Mouse (Mus musculus) left cerebral cortex, adult 18-20 months (tissue): ENCODE results near the gene Mettl16. TPM values are rescaled to one million over a fixed set of nuclear protein-coding genes. Genes with fewer than 3 reads are reported as not detected.

Source experiments
- DNase-seq, 2 experiments: peaks; one replicate each; pipeline ENCODE4 v3.0.0; 2021 to 2022; ENCODE audit warnings: low spot score in 2 of 2, mixed read lengths in 1 of 2
- total RNA-seq, 2 experiments: library from RNA; stranded (reverse); gene quantifications; 2 replicates each; pipeline ENCODE4 v1.2.3; 2021

Mettl16 gene
- total RNA-seq, 2 experiments from 2014 or later: 30.4 to 33.5 TPM

DNA sequence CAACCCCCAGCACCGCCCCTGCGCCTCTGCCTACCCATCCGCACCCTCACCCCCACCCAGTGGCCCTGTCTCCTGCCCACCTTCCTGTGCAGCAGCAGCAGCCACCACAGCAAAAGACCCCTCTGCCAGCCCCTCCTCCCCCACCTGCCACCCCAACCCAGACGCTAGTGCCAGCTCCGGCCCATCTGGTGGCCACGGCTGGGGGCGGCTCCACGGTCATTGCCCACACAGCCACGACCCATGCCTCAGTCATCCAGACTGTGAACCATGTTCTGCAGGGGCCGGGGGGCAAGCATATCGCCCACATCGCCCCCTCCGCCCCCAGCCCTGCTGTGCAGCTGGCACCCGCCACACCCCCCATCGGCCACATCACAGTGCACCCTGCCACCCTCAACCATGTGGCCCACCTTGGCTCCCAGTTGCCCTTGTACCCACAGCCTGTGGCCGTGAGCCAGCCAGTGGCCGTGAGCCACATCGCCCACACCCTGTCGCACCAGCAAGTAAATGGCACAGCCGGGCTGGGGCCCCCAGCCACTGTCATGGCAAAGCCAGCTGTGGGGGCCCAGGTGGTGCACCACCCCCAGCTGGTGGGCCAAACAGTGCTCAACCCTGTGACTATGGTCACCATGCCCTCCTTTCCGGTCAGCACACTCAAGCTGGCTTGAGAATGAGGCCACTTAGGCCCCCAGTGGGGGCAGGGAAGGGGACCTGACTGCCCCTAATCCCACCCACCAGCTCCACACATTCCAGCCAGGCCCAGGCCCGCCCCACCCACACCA, 72.2 kb downstream of the Mettl16 start:
- DNase-seq: peak in 1 of 2 experiments; percentile 42

DNA sequence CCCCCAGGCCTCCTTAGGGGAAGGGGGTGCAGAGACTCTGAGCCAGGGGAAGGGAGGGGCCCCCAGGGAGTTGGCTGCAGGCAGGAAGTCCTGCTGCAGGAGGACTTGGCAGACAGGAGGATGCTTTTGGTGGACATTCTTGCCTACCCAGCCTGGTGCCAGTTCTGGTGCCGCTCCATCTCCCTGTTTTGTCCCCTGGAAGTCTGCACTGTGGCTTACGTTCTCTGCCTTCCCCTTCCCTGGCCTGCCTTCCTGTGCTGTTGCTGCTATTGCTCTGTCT, 72.7 kb downstream of the Mettl16 start:
- no peak for DNase-seq

DNA sequence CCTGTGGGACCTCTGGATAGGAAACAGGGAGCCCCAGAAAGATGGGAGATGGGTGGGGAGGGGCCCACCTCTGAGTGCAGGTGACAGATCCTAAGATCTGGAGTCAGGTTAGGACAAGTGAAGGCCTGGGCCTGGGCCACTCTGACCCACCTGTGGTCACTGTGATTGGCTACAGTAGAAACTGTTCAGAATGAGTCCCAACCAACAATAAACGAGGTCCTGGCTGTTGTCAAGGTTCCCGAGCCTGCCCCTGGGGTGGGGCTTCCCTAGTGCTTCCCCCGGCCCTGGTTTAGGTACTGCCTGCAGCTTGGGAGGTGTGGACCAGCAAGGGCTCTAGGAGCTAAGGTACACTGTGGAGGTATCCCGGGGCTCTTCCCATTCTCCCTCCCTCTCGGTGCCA, 73.1 kb downstream of the Mettl16 start:
- no peak for DNase-seq

DNA sequence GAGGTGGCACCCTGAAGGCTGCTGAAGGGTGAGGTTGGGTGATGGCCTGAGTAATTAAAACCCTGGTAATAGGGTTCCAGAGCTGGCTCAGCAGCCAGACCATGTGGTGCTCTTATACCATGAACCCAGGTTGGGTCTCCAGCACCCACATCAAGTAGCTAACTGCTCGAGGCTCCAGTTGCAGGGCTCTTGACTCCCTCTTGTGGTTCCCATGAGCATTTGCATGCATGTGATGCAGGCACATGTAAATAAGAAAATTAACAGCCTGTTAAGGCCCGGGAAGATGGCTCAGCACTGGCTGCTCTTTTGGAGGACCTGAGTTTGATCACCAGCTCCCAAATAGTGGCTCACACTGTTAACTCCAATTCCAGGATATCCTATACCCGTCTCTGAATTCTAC, 75.2 kb downstream of the Mettl16 start:
- no peak for DNase-seq

DNA sequence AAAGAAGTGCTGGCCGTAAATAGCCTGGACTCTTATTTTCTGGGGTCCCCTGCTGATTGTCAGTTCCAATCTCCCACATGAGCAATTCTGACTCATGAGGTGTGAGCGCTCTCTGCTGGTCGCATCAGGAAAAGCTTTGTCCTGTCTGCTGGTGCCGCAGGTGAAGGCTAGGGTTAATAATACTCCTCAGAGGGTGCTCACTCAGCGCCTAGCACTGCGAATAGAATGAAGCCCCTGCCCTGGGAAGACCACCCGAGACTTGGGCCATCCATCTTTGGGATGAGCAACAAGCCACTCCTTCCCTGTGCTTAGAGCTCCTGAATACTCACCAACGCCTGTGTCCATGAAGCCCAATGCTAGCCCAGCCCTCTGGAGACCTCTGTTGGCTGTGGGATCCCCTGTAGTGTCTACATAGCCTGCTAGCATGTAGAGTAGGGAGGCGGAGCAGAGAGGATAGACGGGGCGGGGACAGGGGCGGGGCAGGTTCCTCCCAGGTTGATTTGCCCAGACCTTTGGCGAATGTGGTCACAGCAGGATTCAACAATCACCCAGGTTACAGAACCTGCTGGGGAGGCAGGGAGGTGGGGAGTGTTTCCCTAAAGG, 77.4 kb downstream of the Mettl16 start:
- peak; percentile 69 to 76 for DNase-seq

DNA sequence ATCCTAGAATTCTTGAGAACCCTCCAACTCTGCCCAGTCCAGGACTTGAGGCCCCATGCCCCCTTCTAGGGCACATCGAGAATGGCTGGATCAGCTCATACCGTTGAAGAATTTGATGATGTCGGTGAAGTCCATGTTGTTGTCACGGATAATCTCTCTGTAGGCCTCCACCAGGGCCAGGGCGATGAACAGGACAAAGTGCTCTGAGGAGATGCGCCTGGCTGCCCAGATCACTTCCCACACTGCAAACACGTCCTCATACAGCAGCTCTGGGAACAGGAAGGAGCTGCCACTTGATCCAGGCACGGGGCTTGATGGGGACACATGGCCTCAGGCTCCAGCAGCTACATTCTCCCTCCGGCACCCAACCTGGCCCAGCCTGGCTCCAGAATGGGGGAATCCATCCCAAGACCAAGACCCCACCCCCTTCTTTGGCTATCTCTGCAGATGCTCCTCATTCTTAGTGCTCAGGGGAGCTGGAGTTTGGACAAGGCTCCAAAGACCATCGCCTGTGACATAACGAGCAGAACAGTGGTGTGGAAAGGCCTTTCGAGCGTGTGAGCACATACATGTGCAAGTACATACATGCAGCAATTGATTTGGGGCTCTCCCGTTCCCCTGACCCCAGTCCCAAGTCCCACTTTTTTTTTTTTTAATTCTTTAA, 80.5 kb downstream of the Mettl16 start:
- DNase-seq: no peak

DNA sequence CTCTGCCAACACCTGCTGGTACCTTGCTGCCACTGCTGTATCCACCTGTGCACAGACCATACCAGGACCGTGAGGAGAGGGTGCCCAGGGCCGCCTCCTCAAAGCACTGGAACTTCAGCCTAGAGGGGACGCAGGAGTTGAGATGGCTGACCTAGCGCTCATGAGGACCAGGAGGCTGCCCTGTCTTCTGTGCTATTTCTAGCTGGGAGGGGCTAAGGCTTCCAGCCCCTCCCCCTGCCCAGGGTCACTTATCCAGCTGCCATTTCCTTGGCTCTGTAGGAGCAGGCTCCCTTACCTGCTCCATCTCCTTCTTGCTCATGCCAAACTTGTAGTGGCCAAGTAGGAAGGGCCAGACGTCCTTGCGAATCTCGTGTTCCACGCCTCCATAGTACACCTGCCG, 87.1 kb downstream of the Mettl16 start:
- DNase-seq: no peak

DNA sequence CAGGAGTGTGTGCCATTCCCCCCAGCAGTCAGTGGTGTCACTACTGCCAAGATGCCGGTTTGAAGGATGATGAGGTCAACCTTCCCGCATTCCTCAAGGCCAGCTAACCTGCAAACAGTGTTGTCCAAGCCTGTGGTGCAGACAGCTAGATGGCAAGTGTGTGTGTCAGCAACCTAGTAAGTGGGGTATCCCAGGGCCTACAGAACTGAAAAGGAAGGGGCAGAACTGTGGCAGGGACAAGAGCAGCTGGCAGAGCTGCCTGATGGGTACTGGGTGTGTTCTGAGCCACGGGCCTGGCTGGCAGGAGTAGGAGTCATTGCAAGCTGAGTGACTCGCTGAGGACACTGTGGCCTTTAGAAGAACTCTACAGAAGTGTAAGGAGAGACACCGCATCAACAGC, 91.5 kb downstream of the Mettl16 start:
- DNase-seq: no peak

DNA sequence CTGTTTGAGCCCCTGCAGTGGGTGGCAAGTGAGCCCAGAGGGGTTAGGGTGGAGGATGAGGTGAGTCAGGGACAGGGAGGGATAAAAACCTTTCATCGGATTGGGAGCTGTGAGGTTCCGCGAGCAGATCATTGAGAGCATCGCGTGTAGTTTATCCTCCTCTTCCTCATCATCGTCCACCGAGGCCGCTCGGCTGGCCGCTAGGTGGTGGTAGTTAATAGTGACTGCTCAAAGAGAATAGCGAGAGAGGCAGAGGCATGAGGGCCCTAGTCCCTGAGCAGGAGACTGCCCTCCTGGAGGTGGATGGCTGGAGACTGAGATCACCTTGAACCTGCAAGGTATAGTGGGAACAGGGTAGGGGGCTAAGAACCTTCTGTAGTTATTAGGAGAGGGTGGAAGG, 92.8 kb downstream of the Mettl16 start:
- no peak for DNase-seq

DNA sequence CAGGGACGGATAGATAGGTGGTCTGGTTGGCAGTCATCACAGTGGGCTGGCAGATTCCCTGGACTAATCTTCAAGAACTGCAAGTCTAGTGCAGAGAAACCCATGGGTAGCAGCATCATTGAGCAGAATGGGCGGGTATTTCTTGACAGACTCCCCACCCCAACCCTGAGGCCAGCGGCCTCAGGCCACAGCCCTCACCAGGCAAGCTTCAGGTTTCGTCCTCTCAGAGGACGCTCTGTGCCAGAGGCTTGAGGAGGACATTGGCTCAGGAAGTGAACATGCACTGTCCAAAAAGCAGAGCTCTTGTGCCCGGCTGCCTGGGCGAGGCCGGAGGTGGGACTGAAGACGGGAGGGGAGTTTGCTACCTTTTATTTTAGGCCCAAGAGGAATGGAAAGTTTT, 93.8 kb downstream of the Mettl16 start:
- no peak for DNase-seq

DNA sequence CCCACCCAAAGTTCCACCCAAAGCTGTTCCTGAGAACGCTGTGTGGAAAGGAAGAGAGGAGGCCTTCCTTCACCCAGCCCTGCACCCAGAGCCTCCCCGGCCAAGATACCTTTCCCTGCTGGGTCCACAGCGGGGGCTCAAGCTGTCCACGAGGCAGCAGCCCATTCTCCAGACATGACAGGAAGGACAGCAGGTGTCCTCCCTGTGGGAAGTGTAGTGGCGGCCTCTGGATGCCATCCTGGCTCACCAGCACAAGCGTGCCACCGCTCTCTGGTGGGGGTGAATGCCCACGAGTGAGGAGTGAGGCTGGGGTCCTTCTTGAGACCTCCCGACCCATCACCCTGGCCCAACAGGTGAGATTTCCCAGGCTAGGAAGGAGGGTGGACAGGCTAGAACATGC, 94.6 kb downstream of the Mettl16 start:
- no peak for DNase-seq

DNA sequence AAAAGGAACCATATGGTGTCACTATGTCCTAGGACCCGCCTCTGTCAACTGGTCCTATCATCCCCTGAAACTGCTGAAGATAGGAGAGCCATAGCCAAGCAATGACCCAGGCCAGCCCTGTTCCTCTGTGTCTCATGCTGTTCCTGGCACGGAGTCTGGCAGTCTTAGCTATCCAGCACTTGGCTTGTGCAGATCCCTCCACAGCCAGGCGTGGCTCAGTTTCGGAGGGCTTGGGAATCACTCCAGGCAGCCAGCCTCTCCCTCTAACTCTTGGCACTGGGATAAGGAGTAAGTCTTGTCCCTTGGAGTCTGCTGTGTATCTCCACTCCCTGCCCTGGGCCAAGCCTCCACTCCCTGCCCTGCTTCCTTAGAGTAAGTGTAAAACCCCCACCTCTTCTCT, 96.0 kb downstream of the Mettl16 start:
- DNase-seq: no peak

DNA sequence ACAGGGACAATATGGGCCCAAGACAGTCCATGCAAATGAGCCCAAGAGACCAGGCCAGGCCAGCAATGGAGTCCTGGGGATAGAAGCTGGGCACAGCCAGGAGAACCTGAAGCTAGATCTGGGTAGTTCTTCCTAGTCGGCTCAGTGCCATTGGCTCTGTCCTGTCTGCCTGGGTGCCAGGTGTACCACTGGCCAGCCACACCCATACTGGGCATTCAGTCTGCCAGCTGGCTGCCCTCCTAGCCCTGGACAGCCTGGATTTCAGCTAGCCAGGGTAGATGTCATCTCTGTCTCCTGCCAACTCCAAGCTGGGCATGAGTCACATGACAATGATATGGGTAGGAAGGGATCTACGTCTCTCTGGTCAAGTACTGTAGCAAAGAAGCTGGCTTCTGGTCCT, 96.6 kb downstream of the Mettl16 start:
- no peak for DNase-seq

DNA sequence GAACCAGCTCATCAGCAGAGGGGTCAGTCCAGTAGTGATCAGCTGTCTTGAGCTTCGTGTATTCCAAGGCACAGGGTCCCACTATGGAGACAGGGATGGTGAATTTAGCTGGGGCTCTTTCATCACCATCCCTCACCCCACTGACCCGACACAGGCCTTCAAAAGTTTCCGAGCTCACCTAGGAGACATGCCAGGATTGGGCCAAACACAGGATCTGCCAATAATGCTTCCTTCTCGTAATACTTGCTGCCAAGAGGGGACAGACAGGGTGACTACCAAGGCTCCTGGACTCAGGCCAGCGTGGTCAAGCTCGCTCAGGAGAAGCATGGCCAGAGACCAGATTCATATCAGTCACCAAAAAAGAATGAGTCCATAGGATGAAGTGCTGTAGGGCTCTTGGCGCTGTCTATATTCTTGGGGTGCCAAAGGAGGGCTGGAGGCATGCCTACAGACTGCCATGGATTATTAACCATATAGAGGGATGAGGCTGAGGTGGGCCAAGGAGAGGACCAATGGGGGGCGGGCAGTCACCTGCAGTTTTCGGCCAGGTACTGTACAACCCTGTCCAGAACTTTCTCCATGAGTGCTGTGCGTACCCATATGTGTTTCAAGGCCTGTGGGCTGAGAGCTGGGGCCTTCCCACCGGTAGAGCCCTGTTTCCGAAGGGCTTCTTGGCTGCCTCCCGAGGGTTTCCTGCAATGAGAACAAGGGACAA, 97.6 kb downstream of the Mettl16 start:
- DNase-seq: no peak

DNA sequence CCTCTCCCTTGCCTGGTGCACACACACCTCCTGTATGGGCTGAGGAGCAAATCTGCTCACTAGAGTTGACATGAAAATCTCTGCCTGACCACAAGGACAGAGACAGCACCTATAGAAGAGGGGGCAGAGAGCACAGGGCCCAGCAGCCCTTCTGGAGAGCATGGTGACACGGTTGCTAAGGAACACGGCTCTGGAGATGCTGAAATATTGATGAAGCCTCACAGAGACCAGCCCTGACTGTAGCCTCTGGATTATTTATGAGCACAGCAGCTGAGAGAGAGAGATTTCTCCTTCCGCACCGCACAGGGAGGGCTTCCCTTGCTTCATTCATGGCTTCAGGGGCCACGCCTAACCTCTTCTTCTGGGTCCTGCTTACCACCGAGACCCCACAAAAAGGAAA, 99.0 kb downstream of the Mettl16 start:
- DNase-seq: no peak

DNA sequence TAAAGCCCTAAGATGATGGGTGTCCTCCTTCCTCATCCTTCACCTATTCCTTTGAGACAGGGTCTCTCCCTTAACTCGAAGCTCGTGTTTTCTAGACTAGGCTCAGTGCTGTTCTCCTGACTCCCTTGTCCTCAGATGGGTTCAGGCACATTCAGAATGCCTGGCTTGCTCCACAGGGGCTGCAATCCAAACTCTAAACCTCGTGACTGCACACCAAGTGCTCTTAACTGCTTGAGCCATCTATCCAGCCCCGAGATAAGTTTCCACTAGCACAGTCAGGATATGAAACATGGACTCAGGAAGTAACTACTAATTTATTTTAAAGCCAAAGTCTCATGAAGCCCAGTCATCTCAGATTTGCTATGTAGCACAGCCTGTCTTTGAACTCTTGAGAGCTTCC, 99.9 kb downstream of the Mettl16 start:
- no peak for DNase-seq

DNA sequence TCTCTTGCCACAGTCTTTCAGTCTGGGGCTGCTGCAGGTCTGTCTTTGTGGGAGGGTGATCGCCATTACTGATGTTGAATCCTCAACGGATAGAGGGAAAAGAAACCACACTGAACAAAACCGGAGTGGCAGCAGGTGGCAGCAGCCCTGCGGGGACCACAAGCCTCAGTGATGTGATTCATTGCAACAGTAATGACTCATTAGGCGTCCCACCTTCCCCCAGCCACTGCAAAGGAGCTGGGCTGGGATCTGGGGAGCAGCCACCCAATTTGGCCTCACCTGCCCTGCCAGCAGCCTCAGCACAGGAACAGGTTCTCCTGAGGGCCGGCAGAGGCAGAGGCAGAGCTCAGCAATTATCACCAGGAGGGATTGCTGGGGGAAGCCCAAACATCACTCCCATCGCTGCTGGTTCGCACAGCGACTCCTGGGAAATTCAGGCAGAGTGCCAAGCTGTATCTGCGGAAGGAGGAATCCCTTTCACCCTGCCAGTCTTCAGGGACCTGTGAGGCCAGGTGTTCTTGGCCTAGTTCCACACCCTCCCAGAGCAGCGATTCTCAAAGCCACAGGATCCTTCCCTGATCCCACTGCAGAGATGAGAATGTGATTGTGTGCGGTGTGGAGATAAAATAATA, 100.5 kb downstream of the Mettl16 start:
- DNase-seq: peak; percentile 60 to 72

DNA sequence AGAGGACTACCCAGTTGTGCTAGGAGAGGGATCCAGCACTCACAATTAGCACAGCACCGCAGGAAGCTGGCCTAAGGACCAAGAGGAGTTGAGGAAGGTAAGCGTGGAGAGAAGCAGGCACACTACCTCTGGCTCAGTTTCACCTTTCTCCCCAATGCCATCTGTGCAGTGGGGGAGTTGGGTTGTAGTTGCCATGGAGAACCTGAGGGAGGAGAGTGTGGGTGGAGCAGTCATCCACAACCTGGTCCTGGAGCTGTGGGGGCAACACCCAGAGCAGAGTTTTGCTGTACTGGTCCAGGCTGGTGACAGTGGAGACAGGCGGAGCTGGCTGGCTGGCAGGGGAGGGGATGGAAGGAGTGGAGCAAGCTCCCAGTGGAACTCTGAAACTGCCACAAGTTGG, 104.0 kb downstream of the Mettl16 start:
- DNase-seq: peak; percentile 43 to 57

DNA sequence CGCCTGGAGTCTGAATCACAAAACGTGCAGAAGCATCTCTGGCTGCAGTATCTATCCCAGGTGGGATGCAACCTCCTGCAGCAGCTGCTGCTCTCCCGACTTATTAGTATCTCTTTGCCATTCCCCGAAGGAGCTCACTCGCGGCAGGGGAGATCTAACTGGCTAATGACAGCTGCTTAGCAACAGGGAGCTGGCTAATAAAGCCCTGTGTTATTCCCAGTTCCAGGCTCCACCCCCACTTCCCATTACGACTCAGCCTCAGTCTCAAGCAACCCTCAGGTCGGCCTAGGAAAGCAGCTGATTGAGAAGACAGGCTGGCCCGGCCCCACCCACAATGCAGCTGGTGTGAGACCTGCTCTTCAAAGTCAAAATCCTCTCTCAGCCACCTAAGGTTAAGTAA, 106.2 kb downstream of the Mettl16 start:
- DNase-seq: peak in 1 of 2 experiments; percentile 42
